Mouse (Mus musculus) retina, postnatal 1 day (tissue): ENCODE measurements around the gene Dpm1.

Source experiments
- DNase-seq: peaks from one replicate; pipeline ENCODE4 v3.0.0-alpha.2; 2012

The Dpm1 gene

GRCm38 (mm10) chr2:168230026-168230728 is at the start of gene Dpm1, which contains the start of the genes Gm20716 and Mocs3:
TSS of gene Dpm1 (minus strand) at chr2:168230591.
TSS of gene Gm20716 (minus strand) at chr2:168230364.
TSS of gene Mocs3 (plus strand) at chr2:168230622.
- DNase-seq: peak; percentile 95

GRCm38 (mm10) chr2:168274374-168274935 is 44.1 kb upstream of the Dpm1 start:
- peak; percentile 77 for DNase-seq

- peak; percentile 24 for DNase-seq
Observed at GRCm38 (mm10) chr2:168273387-168273786, 43.0 kb upstream of the Dpm1 start.

- peak; percentile 52 for DNase-seq
Observed at GRCm38 (mm10) chr2:168268033-168268432, 37.6 kb upstream of the Dpm1 start.

GRCm38 (mm10) chr2:168260900-168261299 is 30.5 kb upstream of the Dpm1 start:
- no peak for DNase-seq

GRCm38 (mm10) chr2:168260124-168260523 is 29.7 kb upstream of the Dpm1 start:
- DNase-seq: no peak

GRCm38 (mm10) chr2:168259046-168259445 is 28.7 kb upstream of the Dpm1 start:
- DNase-seq: no peak

GRCm38 (mm10) chr2:168257188-168257587 is 26.8 kb upstream of the Dpm1 start:
- no peak for DNase-seq

- DNase-seq: no peak
Observed at GRCm38 (mm10) chr2:168256506-168256905, 26.1 kb upstream of the Dpm1 start.

- DNase-seq: no peak
Observed at GRCm38 (mm10) chr2:168253822-168254221, 23.4 kb upstream of the Dpm1 start.

GRCm38 (mm10) chr2:168252639-168253292 is 22.4 kb upstream of the Dpm1 start:
- peak; percentile 78 for DNase-seq

GRCm38 (mm10) chr2:168250270-168250669 is 19.9 kb upstream of the Dpm1 start:
- peak; percentile 86 for DNase-seq

GRCm38 (mm10) chr2:168248856-168249245 is 18.5 kb upstream of the Dpm1 start:
- DNase-seq: peak; percentile 66

GRCm38 (mm10) chr2:168248167-168248855 is 17.9 kb upstream of the Dpm1 start:
- no peak for DNase-seq

- DNase-seq: no peak
Observed at GRCm38 (mm10) chr2:168245571-168245970, 15.2 kb upstream of the Dpm1 start.

- no peak for DNase-seq
Observed at GRCm38 (mm10) chr2:168243278-168243677, 12.9 kb upstream of the Dpm1 start.

- DNase-seq: no peak
Observed at GRCm38 (mm10) chr2:168242841-168243240, 12.4 kb upstream of the Dpm1 start.

GRCm38 (mm10) chr2:168238335-168238734 is 7.9 kb upstream of the Dpm1 start:
- no peak for DNase-seq

- DNase-seq: no peak
Observed at GRCm38 (mm10) chr2:168233286-168233685, 2.9 kb upstream of the Dpm1 start.

GRCm38 (mm10) chr2:168231471-168231829 is 1.1 kb upstream of the Dpm1 start:
- DNase-seq: no peak

- peak; percentile 31 for DNase-seq
Observed at GRCm38 (mm10) chr2:168230773-168231470, 531 bp upstream of the Dpm1 start.

GRCm38 (mm10) chr2:168229116-168230025 is 1.0 kb downstream of the Dpm1 start:
- no peak for DNase-seq
